23 mouse cellular contexts compared by ENCODE assay signal in the genomic region with DNA sequence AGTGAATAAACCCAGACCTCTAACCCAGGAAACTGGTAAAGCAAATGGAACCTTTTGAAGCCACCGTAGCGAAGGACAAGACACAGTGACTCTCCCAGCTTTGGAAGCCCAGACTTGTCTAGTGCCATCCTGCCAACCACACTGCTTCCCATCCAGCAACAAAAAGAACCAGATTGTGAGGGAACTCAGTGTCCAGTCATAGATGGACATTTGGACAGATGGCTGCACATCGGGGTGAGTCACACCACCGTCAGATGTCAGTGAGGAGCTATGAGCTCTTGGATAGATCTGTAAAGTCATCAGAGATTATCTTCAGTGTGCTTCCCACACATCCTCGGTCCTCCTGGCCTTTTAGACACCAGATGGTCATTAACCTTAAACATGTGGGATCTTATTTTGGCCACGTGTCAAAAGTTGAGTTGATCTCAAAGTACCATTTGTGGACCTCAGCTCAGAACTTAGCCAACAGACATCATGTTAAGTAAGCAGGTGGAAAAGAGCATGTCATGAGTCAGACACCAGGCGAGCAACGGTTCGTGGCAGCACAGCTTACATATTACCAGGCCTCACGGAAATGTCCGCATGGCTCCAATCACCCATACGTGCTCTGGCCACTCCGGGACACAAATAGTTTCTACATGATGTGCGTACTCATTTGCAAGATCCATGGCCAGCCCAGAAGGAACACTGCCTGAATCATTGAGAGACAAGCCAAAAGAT.
DNase-seq lines count a peak whose midpoint lies in the region; ATAC-seq and TF ChIP-seq lines count a peak whose summit lies in the region.
"Had no signal": no experiment of that assay in that cellular context is flagged by ENCODE, and none has a peak within 500 bp of the region (broad histone marks: within the 10 kb centered on the region; RNA-seq: fewer than 3 reads in every experiment).

No protein-coding gene starts in this region.

- peaks cover 33% of the 10 kb centered on the region for H3K4me1 ChIP-seq in limb, embryonic 14.5 days (ENCODE audit: control insufficient read depth, insufficient read depth, low read length)
- peaks cover 16% of the 10 kb centered on the region for H3K4me1 ChIP-seq in limb, embryonic 10.5 days
- peaks cover 37% of the 10 kb centered on the region for H3K4me1 ChIP-seq in embryonic facial prominence, embryonic 15.5 days
- H3K4me1 ChIP-seq: liver, embryonic 13.5 days had no signal

- no peak for DNase-seq in limb, embryonic 14.5 days (ENCODE audit: low spot score)
- DNase-seq in limb, embryonic 10.5 days (ENCODE audit: low spot score): no peak
- DNase-seq in brain, adult 2 months (ENCODE audit: low read depth, low spot score): peak; percentile 58
- peak; percentile 16 for DNase-seq in cerebellum, adult 8-10 months
- DNase-seq in adrenal gland, adult 18-20 months (ENCODE audit: low spot score in 2 of 2): no peak
- no peak for DNase-seq in gastrocnemius, postnatal 36 days
- DNase-seq: adrenal gland, postnatal 10 days; heart, postnatal 14 days; kidney, adult 8-10 months; kidney, postnatal 36 days; liver, embryonic 13.5 days; right cerebral cortex, postnatal 14 days; spleen, adult 18-20 months had no signal

- 74% methylated on average over 14 of the region's 14 CpGs for WGBS in limb, embryonic 14.5 days
- WGBS in limb, embryonic 10.5 days: 92% methylated on average over 14 of the region's 14 CpGs
- WGBS in embryonic facial prominence, embryonic 15.5 days: 83% methylated on average over 14 of the region's 14 CpGs

- no peak overlapping the region for H3K9ac ChIP-seq in limb, embryonic 14.5 days (ENCODE audit: low read depth, low read length, severe bottlenecking)
- H3K9ac ChIP-seq in embryonic facial prominence, embryonic 15.5 days: no peak overlapping the region
- H3K9ac ChIP-seq: embryonic facial prominence, embryonic 12.5 days; heart, embryonic 12.5 days; hindbrain, embryonic 13.5 days; liver, embryonic 13.5 days; lung, embryonic 14.5 days; midbrain, embryonic 12.5 days; neural tube, embryonic 15.5 days had no signal

- no peak overlapping the region for H3K4me2 ChIP-seq in limb, embryonic 14.5 days (replicated peaks; ENCODE audit: low read depth, low read length, severe bottlenecking)
- no peak overlapping the region for H3K4me2 ChIP-seq in embryonic facial prominence, embryonic 15.5 days (replicated peaks)
- H3K4me2 ChIP-seq: embryonic facial prominence, embryonic 12.5 days; heart, embryonic 12.5 days; hindbrain, embryonic 13.5 days; liver, embryonic 13.5 days; lung, embryonic 14.5 days; midbrain, embryonic 12.5 days; neural tube, embryonic 15.5 days had no signal

- no peaks in the 10 kb centered on the region for H3K36me3 ChIP-seq in limb, embryonic 14.5 days (ENCODE audit: control insufficient read depth, insufficient read depth, low read length)
- no peaks in the 10 kb centered on the region for H3K36me3 ChIP-seq in limb, embryonic 10.5 days
- H3K36me3 ChIP-seq in embryonic facial prominence, embryonic 15.5 days: no peaks in the 10 kb centered on the region
- H3K36me3 ChIP-seq: embryonic facial prominence, embryonic 12.5 days; heart, embryonic 12.5 days; hindbrain, embryonic 13.5 days; liver, embryonic 13.5 days; midbrain, embryonic 12.5 days; neural tube, embryonic 15.5 days had no signal

- H3K9me3 ChIP-seq in limb, embryonic 14.5 days (ENCODE audit: control insufficient read depth, low read length): no peaks in the 10 kb centered on the region
- H3K9me3 ChIP-seq in limb, embryonic 10.5 days (replicated peaks): no peaks in the 10 kb centered on the region
- no peaks in the 10 kb centered on the region for H3K9me3 ChIP-seq in embryonic facial prominence, embryonic 15.5 days (replicated peaks)
- H3K9me3 ChIP-seq: embryonic facial prominence, embryonic 12.5 days; hindbrain, embryonic 13.5 days; liver, embryonic 13.5 days; midbrain, embryonic 12.5 days; neural tube, embryonic 15.5 days had no signal

- no peak for TF ChIP-seq POLR2A in limb, embryonic 14.5 days (IDR thresholded peaks at IDR 0.05; ENCODE audit: borderline replicate concordance, extremely low read depth, insufficient read depth, insufficient read length)

- no peaks in the 10 kb centered on the region for H3K27me3 ChIP-seq in limb, embryonic 14.5 days (ENCODE audit: control insufficient read depth, insufficient read depth, low read length)
- no peaks in the 10 kb centered on the region for H3K27me3 ChIP-seq in limb, embryonic 10.5 days (ENCODE audit: low read depth, poor library complexity, severe bottlenecking)
- H3K27me3 ChIP-seq in embryonic facial prominence, embryonic 15.5 days: peaks cover 2% of the 10 kb centered on the region; the same call in 1 of the 2 replicates
- H3K27me3 ChIP-seq: embryonic facial prominence, embryonic 12.5 days; hindbrain, embryonic 13.5 days; liver, embryonic 13.5 days; midbrain, embryonic 12.5 days; neural tube, embryonic 15.5 days; Patski had no signal

- 0 out of 2 replicates have a peak, but pooled peaks have one; percentile 5 for ATAC-seq in limb, embryonic 14.5 days (ENCODE audit: low FRiP score, low read depth)
- 0 out of 2 replicates have a peak, but pooled peaks have one; percentile 34 for ATAC-seq in embryonic facial prominence, embryonic 15.5 days (ENCODE audit: insufficient number of reproducible peaks, low FRiP score, low TSS enrichment, low read depth)
- ATAC-seq: forebrain, embryonic 16.5 days; inflammation-experienced regulatory T-cells, adult 6 months; Patski had no signal

- intact Hi-C loops in gastrocnemius, postnatal 36 days (cut with DNase I): loop anchor here (10.0 kb wide), 1 partner anchor 126 kb away; no protein-coding TSS in a partner anchor

- H3K27ac ChIP-seq in limb, embryonic 14.5 days (replicated peaks; ENCODE audit: low read depth, low read length): no peak overlapping the region; the same call in 1 of the 2 replicates
- H3K27ac ChIP-seq in limb, embryonic 10.5 days: no peak overlapping the region
- peak overlapping the region; percentile 58; the same call in 1 of the 2 replicates for H3K27ac ChIP-seq in embryonic facial prominence, embryonic 15.5 days (replicated peaks)
- H3K27ac ChIP-seq: hindbrain, embryonic 13.5 days; liver, embryonic 13.5 days; midbrain, embryonic 12.5 days; neural tube, embryonic 15.5 days had no signal

- no peak overlapping the region for H3K4me3 ChIP-seq in limb, embryonic 14.5 days (replicated peaks; ENCODE audit: low read length)
- H3K4me3 ChIP-seq in limb, embryonic 10.5 days: no peak overlapping the region
- H3K4me3 ChIP-seq in embryonic facial prominence, embryonic 15.5 days (replicated peaks): no peak overlapping the region
- H3K4me3 ChIP-seq: embryonic facial prominence, embryonic 12.5 days; heart, embryonic 12.5 days; hindbrain, embryonic 13.5 days; liver, embryonic 13.5 days; midbrain, embryonic 12.5 days; neural tube, embryonic 15.5 days had no signal

Comparison
In these comparisons a context has a peak if more than half of its experiments do, and no peak if none do; other contexts are left out.
1. DNase-seq: peak in brain, adult 2 months (single experiment) and cerebellum, adult 8-10 months (single experiment); none in limb, embryonic 14.5 days (single experiment), limb, embryonic 10.5 days (single experiment), adrenal gland, adult 18-20 months (0 of 2) and gastrocnemius, postnatal 36 days (0 of 2).